Comparison of ENCODE assay signal across 25 mouse cellular contexts in genomic region chr14:99885562-99885961, GRCm38 (mm10).
DNase-seq lines count a peak whose midpoint lies in the region; ATAC-seq lines count a peak whose summit lies in the region.
"Had no signal": no experiment of that assay in that cellular context is flagged by ENCODE, and none has a peak within 500 bp of the region (broad histone marks: within the 10 kb centered on the region; RNA-seq: fewer than 3 reads in every experiment).

No protein-coding gene starts in this region.

- no peaks in the 10 kb centered on the region for H3K27me3 ChIP-seq in heart, embryonic 10.5 days (ENCODE audit: insufficient read depth, poor library complexity, severe bottlenecking)
- H3K27me3 ChIP-seq in midbrain, embryonic 11.5 days (ENCODE audit: control insufficient read depth, insufficient read depth, low read length), result no peaks in the 10 kb centered on the region
- no peaks in the 10 kb centered on the region for H3K27me3 ChIP-seq in midbrain, embryonic 15.5 days (replicated peaks)
- H3K27me3 ChIP-seq: forebrain, embryonic 15.5 days; hindbrain, embryonic 15.5 days; liver, embryonic 15.5 days; midbrain, embryonic 13.5 days; neural tube, embryonic 12.5 days had no signal

- no peak overlapping the region for H3K27ac ChIP-seq in heart, embryonic 10.5 days
- H3K27ac ChIP-seq in midbrain, embryonic 11.5 days (ENCODE audit: low read depth, low read length), result no peak overlapping the region
- no peak overlapping the region for H3K27ac ChIP-seq in midbrain, embryonic 15.5 days
- H3K27ac ChIP-seq: forebrain, embryonic 15.5 days; hindbrain, embryonic 15.5 days; limb, embryonic 10.5 days; liver, embryonic 15.5 days; macrophage; midbrain, embryonic 13.5 days; neural tube, embryonic 12.5 days had no signal

- DNase-seq in heart, adult 11 months, result peak; percentile 46
- no peak for DNase-seq in heart, embryonic 10.5 days (ENCODE audit: low spot score)
- peak; percentile 79 for DNase-seq in midbrain, embryonic 11.5 days (ENCODE audit: low spot score, missing footprints)
- no peak for DNase-seq in thymus, postnatal 36 days
- no peak for DNase-seq in cerebellum, postnatal 25 days
- no peak for DNase-seq in cerebellum, adult 9-11 months
- DNase-seq: cerebellum, adult 11-12 months; cerebellum, postnatal 36 days; embryo, embryonic 11 days; kidney, adult 11 months; kidney, postnatal 4 days; liver; retina, postnatal 1 day; thymus, adult 2 months had no signal

- no peak overlapping the region for H3K4me3 ChIP-seq in heart, embryonic 10.5 days
- no peak overlapping the region for H3K4me3 ChIP-seq in midbrain, embryonic 11.5 days (ENCODE audit: low read depth, low read length)
- no peak overlapping the region for H3K4me3 ChIP-seq in midbrain, embryonic 15.5 days
- H3K4me3 ChIP-seq: forebrain, embryonic 15.5 days; hindbrain, embryonic 15.5 days; limb, embryonic 10.5 days; liver, embryonic 15.5 days; midbrain, embryonic 13.5 days; neural tube, embryonic 12.5 days had no signal

- no peak overlapping the region for H3K4me2 ChIP-seq in midbrain, embryonic 11.5 days
- no peak overlapping the region for H3K4me2 ChIP-seq in midbrain, embryonic 15.5 days
- H3K4me2 ChIP-seq: forebrain, embryonic 15.5 days; heart, embryonic 11.5 days; hindbrain, embryonic 15.5 days; liver, embryonic 15.5 days; midbrain, embryonic 13.5 days; neural tube, embryonic 12.5 days had no signal

- H3K9ac ChIP-seq in midbrain, embryonic 11.5 days (ENCODE audit: low read length), result no peak overlapping the region
- H3K9ac ChIP-seq in midbrain, embryonic 15.5 days, result no peak overlapping the region
- H3K9ac ChIP-seq: forebrain, embryonic 15.5 days; hindbrain, embryonic 15.5 days; liver, embryonic 15.5 days; midbrain, embryonic 13.5 days; neural tube, embryonic 12.5 days had no signal

- ATAC-seq in midbrain, embryonic 11.5 days (ENCODE audit: low FRiP score), result no peak
- no peak for ATAC-seq in midbrain, embryonic 15.5 days (replicated peaks)
- ATAC-seq in megakaryocyte, adult 5-6 weeks (ENCODE audit: poor library complexity, severe bottlenecking), result 0 out of 2 replicates have a peak, but pooled peaks have one; percentile 10
- ATAC-seq: CD4-positive, CD25-positive, alpha-beta regulatory T cell, adult 4 months; forebrain, embryonic 15.5 days; midbrain, embryonic 13.5 days had no signal

- no peaks in the 10 kb centered on the region for H3K4me1 ChIP-seq in heart, embryonic 10.5 days
- H3K4me1 ChIP-seq in midbrain, embryonic 11.5 days (ENCODE audit: control insufficient read depth, insufficient read depth, low read length), result no peaks in the 10 kb centered on the region
- no peaks in the 10 kb centered on the region for H3K4me1 ChIP-seq in midbrain, embryonic 15.5 days
- H3K4me1 ChIP-seq: forebrain, embryonic 15.5 days; hindbrain, embryonic 15.5 days; limb, embryonic 10.5 days; liver, embryonic 15.5 days; midbrain, embryonic 13.5 days; neural tube, embryonic 12.5 days had no signal

- no peaks in the 10 kb centered on the region for H3K9me3 ChIP-seq in heart, embryonic 10.5 days
- H3K9me3 ChIP-seq in midbrain, embryonic 11.5 days (ENCODE audit: control insufficient read depth, low read length), result no peaks in the 10 kb centered on the region
- no peaks in the 10 kb centered on the region for H3K9me3 ChIP-seq in midbrain, embryonic 15.5 days
- H3K9me3 ChIP-seq: forebrain, embryonic 15.5 days; hindbrain, embryonic 15.5 days; limb, embryonic 10.5 days; liver, embryonic 15.5 days; midbrain, embryonic 13.5 days; neural tube, embryonic 12.5 days had no signal

- 67% methylated on average over 2 of the region's 2 CpGs for WGBS in heart, embryonic 10.5 days
- 77% methylated on average over 2 of the region's 2 CpGs for WGBS in midbrain, embryonic 11.5 days
- WGBS in midbrain, embryonic 15.5 days, result 76% methylated on average over 2 of the region's 2 CpGs

- no peaks in the 10 kb centered on the region for H3K36me3 ChIP-seq in heart, embryonic 10.5 days
- H3K36me3 ChIP-seq in midbrain, embryonic 11.5 days (ENCODE audit: control insufficient read depth, insufficient read depth, low read length), result no peaks in the 10 kb centered on the region
- no peaks in the 10 kb centered on the region for H3K36me3 ChIP-seq in midbrain, embryonic 15.5 days (replicated peaks)
- H3K36me3 ChIP-seq: forebrain, embryonic 15.5 days; hindbrain, embryonic 15.5 days; limb, embryonic 10.5 days; liver, embryonic 15.5 days; midbrain, embryonic 13.5 days had no signal

Comparison
In these comparisons a context has a peak if more than half of its experiments do, and no peak if none do; other contexts are left out.
1. DNase-seq: peak in heart, adult 11 months (single experiment) and midbrain, embryonic 11.5 days (single experiment); none in heart, embryonic 10.5 days (single experiment), thymus, postnatal 36 days (0 of 2), cerebellum, postnatal 25 days (0 of 2) and cerebellum, adult 9-11 months (single experiment).